Mouse (Mus musculus) gastrocnemius, adult 8-10 months (tissue): ENCODE data around the gene Stk38l. TPM values are rescaled to one million over a fixed set of nuclear protein-coding genes. Genes with fewer than 3 reads are reported as not detected.

Experiments
- DNase-seq, 2 experiments: peaks; one replicate each; pipeline ENCODE4 v3.0.0; 2022; ENCODE audit warnings: low spot score in 2 of 2
- total RNA-seq, 4 experiments: library from RNA; stranded (reverse); gene quantifications; 2 replicates each; pipeline ENCODE4 v1.2.4; 2022

Gene Stk38l
- total RNA-seq, result 10 to 100 TPM in 2 of 4 experiments, 1 to 10 TPM in 2; 8.0 to 11.2 (median 10.3) TPM

DNA sequence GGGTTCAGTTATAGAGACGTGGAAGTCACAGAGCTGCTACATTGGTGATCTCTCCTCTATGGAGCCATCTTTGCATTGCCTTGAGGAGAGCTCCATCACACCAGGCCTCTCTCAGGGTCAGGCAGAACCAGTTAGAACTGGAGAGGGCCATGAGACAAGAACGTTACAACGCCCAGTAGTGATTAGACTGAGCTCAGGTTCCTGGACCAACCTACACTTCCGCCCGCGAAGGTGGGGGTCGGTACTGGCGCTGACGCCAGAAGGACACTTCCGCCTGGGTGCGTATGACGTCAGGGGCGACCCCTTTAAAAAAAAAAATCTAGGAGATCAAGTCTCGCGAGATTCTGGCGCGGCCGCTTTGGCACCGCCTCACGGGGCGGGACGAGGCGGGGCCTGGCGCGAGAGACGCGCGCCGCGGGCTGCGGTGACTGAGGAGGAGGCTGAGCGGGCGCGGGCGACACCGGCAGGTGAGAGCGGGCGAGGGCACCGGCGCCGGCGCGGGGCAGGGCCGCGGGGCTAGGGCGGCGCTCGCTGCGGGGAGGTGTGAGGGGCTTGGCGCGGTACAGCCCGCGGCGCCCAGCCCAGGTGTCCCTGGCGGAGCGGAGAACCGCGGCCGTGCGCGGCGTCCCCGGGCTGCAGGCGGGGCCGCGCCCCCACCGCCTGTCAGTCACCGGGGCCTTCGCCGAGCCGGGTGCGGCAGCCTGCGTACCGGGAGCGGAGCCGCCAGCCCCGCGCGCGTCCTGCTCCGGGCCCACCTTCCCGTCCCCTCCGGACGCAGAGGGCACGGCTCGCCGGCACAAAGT, at the start of gene Stk38l:
Stk38l (plus strand) TSS at position 415 of the 803 bp plus-strand sequence.
- DNase-seq, result peak; percentile 84 to 89

DNA sequence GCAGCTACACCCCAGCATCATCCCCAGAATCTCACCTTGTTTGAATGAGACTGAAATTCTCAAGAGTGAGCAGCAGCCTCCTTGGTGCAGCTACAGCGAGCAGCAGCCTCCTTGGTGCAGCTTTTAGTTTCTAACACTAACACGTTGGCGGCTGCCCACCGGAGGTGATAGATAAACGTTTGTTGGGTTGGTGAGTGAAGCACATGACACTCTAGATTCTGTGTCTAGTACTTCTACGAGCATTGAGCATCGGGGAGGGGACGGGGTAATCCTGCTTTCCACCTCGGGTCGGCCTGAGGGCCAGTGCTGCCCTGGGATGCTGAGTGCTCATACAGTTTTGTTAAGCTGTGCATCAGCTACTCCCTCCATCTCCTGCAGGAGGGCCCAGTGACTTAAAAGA, 47.9 kb upstream of the Stk38l start:
- DNase-seq, result no peak

DNA sequence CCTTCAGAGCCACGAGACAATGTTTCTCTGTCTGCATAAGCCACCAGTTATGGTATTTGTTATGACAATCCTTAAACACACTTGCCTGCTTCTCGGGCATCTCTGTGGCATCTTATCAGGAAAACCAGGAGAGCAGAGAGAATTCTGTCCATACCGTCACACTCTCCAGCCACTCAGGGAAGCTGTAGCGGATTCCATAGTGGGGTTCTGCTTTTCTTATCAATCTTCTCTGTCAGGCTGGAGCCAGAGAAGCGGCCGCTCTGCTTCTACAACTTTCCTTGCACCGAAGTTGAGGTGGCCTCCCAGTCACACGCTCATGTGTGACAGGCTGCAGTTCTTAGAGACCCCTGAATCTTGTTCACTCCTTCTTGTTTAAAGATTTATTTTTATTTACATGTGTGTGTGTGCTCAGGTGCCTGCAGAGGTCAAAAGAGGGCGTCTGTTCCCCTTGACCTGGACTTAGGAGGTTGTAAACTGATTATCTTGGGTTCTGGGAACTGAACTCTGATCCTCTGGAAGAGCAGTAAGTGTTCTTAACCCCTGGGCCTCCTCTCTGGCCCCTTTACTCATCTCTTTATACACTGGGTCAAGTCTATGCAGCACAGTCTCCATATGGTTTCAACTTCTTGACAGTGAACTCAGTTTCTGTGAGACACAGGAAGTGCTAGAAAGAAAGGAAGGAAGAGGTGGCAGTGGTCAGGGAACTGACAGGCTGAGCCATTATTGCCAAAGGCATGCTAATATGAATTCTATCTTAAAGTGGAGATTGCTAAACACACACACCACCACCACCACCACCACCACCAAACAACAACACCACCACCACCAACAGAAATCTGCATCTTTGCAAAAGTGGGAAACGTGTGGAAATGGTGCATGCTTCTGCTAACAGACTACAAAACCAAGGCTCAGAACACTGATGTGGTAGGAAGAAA, 46.4 kb upstream of the Stk38l start:
- no peak for DNase-seq

DNA sequence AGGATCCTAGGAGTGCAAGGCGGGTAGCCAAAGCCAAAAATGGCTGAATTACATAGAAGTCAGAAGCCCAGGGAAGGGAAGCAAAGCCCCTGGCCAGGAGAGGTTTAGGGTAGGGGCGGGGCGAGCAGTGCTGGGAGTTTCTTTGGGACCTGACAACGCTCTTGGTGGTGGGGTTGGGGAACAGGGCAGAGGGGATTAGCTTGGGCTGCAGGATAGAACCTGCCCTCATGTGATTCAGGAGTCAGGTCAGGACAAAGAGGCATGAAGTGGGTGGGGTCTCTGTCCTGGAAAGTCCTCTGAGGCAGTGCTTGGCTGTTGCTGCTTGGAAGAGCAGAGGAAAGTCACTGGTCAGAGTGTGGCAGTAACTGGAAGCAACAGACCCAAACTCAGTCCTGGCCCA, 40.9 kb upstream of the Stk38l start:
- DNase-seq, result no peak

DNA sequence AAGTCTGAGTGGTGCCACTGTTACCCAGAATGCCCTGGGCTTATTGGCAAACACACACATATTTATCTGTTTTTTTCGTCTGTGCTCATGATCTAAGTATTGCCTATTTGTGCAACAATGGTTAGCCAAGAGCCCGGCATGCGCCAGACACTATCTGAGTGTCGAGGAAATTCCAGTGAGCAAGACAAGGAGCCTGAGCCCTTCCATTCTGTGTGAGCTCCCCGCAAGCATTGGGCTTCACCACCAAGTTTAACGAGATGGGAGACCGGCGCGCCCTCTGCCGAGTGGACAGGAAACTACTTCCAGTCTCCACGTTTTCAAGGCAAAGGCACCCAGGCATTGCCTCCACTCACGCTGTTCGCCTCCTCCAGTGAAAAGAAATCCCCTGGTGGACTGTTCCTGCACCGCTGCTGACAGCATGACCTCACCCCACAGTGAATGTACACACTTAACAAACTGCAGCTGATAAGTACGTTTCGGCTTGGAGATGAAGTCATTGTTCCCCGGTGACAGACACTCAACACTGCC, 39.0 kb upstream of the Stk38l start:
- DNase-seq, result peak; percentile 12 to 32

DNA sequence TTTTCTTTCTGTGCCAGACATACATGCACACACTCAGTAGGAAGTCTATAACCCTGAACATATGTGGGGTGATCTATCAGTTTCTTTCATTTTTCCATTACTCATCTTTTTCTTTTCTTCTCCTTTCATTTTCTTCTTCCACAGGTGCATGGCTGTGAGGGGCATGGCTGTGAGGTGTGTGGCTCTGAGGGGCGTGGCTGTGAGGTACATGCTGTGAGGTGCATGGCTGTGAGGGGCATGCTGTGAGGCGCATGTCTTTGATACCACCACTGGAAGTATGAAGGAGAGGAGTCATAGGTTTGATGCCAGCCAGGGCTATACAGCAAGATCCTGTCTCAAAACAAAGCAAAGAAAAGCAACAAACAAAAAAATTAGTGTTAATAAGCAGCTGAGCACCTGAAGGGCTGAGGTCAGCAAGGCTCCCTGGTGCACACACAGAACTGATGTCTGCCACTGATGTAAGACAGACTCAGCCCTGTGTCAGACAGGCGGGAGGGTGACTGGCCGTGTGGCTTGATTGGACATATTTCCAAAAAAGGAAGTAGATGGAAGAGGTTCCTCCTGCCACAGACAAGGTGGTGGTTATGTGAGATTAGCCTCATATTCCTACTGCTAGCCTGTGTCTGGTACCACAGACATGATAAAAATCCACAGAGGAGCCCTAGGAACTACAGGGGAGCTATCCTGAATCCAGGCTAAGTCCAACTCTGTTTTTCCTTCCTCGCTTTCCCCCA, 38.2 kb upstream of the Stk38l start:
- no peak for DNase-seq

DNA sequence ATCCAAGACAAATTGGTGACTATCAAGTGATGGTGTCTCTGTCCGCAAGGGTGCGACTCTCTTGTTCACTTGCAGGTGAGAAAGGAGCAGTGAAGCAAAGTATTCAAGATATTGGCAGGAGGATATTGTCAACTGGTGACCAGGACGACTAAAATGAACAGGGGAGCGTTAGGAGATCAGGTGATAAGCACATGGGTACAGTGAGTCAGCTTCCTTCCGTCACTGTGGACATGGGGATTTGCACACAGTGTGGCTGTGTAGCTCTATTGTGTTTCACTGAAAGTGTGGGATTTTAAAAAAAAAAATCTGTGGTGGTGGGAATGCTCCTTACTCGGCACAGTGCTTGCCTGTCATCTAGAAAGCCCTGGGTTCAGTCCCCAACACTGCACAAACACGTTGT, 36.8 kb upstream of the Stk38l start:
- DNase-seq, result no peak

DNA sequence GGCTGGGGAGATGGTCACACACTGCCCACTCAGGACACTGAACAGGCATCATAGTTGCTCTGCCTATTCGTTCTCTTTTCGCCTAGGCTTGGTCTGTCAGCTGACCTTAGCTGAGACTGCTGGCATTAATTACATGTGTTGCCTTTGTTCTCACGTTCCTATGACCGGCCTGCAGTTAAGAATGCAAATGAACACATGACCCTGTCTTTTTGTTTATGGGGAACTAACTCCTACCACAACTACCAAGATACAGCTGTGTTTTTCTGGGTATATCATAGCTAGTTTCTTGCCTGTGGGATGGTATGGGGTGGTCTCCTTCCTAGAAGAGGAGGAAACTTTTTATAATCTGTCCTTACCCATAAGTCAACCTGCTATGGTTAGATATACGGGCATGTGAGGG, 35.9 kb upstream of the Stk38l start:
- no peak for DNase-seq

DNA sequence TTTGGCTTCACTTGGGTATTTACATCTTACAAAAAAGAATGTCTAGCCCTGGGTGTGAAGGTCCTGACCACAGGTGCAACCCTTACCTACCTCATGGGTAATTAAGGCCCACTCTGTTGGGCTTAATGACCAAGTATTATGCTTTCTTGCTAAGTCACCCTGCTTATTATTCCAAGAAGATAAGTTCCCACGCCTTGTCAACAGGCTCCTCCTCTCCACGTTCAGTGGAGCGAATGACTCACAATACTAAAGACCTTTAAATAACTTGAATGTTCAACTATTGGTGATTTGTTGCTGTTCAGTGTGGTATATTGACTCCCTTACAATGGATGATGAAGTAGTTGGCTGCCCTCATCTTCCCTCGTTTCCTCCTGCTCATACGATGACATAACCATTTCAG, 27.0 kb upstream of the Stk38l start:
- no peak for DNase-seq

DNA sequence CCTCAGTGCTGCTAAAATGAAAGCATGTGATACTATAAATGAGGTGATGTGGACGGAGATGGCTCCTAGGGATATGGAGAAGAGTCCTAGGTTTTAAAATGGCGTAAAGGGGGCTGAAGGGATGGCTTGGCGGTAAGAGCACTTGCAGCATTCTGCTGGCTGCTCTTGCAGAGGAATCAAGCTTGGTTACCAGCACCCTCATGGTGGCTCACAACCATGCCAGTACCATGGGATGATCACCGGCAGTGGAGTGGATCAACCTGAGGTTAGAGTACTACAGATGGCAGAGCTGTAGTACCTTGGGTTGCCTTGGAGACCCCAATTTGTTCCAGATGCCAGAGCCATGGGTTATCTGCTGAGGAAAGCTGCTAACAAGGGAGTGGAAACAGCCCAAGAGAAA, 26.4 kb upstream of the Stk38l start:
- no peak for DNase-seq

DNA sequence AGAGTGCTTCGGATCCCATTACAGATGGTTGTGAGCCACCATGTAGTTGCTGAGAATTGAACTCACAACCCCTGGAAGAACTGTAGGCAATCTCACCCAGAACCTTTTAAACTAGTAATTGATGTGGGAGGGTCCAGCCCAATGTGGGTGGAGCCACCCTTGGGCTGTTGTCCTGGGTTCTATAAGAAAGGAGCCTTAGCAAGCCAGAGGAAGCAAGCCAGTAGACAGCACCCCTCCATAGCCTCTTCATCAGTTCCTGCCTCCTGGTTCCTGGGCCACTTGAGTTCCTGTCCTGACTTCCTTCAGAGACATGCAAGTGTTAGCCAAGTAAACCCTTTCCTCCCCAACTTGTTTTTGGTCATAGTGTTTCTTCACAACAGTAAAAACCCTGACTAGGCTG, 24.3 kb upstream of the Stk38l start:
- DNase-seq, result no peak

DNA sequence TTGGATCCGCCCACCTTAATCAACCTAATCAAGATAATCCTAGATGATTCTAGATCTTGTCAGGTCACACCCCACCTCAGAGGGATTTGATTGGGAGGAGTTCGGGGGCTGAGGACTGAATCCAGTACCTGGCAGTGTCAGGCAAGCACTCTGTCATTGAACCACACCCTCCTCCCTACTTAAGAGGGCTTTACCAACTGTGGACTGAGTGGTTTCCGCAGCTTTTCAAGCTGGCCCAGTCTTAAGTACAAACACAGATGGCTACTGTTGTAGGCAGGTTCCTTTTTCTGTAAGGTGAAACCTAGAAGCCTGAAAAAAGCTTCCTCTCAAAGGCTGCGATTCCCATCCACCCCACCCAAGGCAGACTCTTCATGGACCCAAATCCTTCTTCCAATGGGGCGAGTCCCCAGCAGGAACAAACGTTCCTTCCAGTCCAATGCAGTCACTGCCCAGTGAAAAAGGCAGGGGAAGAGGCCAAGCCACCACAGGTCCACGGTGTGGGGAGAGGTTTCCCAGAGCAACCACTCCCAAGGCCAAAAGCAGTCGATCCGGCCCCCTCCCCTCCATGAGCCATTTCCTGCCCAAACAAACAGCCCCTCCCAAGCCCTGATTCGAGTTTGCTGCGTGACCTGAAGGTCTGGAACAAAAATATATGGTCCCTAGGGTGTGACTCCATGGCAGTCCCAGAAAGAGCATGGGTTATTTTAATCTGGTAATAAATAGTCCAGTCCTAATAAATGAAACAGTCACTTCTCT, 22.5 kb upstream of the Stk38l start:
- peak in 1 of 2 experiments; percentile 30 for DNase-seq

DNA sequence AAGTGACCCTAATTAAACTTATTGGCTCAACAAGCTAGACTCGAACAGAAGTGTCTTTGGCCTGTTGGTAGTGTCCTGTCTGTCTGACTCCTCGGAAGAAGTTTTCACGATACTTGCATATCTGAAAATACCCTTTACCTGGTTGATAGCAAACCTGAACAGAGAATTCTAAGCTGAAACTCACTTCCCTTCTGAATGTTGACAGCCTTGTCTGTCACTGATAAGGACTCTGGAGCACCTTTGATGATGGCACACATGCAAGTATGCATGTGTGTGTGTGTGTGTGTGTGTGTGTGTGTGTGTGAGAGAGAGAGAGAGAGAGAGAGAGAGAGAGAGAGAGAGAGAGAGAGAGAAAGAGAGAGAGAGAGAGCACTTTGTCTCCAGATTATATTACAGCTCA, 21.4 kb upstream of the Stk38l start:
- DNase-seq, result no peak

DNA sequence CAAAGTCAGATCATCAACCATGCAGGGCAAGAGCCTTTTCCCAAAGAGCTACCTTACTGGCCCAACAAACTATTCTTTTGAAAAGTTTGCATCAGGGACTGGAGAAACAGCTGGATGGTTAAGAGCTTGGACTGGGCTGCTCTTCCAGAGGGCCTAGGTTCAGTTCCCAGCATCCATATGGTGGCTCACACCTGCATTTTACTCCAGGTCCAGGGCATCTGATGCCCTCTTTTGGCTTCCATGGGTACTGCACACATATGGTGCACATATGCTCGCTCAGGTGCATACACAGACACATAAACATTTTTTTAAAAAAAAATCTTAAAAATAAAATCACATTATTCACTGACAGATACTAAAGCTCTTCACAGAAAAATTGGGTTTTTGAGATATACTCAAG, 19.2 kb upstream of the Stk38l start:
- no peak for DNase-seq

DNA sequence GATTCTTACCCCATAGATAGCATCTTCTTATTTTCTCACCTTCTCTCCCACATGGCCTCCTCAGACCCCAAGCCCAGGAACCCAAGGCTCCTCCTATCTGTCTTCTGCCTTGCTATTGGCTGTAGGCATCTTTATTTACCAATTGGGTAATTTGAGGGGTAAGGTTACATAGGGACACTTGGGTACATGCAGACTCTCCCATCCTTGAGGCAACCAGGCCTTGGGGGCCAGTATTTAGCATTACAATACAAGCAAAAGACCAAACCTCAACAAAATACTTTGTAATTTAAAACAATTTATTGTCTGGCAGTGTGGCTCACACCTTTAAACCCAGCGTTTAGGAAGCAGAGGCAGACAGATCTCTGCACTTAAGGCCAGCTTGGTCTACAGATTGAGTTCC, 5.2 kb upstream of the Stk38l start:
- no peak for DNase-seq

DNA sequence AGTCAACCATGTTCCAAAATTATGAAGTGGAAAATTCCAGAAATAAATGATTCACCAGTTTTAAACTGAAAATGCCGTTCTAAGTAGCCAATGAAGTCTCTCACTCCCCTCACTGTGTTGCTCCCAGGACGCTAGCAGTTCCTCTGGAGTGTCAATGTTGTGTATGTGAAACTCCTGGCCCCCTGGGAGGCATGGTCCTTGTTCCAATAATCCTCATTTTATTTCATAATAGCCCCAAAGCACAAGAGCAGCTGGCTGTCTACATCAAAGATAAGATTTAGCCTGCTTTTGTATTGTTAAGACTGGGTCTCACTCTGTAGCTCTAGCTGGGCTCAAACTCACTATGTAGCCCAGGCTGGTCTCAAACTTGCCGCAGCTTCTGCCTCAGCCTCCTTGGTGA, 990 bp upstream of the Stk38l start:
- DNase-seq, result no peak

DNA sequence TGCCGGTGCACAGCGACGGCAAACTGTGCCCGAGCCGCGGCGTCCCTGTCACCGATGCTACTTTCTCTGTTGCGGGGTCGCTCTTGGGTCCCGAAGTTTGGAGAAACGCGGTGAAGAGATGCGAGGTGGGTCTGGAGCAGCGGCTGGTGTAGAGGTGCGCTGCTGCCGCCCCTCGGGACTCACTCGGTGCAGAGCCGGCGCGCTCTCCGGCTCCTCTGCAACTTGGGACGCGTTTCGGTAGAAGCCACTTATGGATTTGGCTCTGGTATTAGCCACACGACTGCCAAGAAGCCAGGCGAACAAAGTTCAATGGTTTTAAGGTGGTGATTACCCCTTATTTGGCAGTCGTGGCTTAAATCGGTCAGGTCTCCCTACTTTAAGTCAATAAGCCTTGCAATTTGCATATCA, 593 bp downstream of the Stk38l start:
- DNase-seq, result no peak

DNA sequence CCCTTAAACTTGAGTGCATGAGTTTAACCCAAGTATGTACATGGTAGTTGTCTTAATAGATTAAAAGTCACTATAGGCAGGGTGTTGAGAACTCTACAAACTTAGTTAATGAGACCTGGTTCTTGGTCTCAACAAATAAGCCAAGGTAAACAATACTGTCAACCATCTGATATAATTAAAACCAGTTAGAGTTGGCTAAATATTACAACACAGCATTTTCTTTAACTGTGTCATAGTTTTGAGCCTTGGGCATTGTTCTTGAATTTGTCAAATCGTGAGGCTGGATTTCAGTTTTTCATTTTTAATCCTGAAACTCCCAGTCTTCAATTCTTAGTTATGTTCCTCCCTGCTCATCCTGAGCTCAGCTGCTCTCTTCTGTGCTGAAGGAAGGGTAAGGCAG, 6.2 kb downstream of the Stk38l start:
- no peak for DNase-seq

DNA sequence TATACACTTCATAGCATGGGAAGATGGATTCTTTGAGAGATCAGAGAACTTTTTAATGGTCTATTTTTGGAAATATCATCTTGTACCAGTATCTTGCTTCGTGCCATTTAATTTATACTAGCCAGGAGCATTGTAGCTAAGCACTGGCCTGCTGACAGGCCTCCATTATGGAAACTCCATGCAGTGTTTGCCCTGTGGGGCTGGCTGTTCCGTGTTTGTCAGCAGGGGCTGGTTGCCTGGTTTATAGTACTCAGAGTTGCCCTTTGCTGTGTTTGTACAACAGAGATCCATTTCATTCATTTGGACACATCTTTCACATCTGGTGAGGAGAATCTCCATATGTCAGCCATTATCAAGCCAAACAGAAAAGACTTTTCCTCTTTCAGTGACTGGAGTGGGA, 6.9 kb downstream of the Stk38l start:
- no peak for DNase-seq

DNA sequence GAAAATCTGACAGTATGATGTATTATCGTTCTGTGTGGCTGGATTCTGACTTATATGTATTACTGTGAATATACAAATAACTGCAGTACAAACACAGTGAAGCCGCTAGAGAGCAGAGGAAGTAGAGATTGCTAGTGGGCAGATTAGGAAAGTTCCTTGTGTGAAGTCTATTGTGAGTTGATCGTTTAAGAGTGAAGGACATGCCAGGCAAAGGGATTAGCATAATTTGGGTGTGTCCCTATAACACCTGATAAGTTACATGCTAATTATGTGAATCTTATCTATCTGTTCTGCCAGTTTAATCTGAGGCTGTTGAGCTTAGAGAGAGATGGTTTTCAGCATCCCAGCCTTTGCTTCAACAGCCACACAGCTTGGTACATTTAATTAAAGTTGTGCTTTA, 7.4 kb downstream of the Stk38l start:
- no peak for DNase-seq

DNA sequence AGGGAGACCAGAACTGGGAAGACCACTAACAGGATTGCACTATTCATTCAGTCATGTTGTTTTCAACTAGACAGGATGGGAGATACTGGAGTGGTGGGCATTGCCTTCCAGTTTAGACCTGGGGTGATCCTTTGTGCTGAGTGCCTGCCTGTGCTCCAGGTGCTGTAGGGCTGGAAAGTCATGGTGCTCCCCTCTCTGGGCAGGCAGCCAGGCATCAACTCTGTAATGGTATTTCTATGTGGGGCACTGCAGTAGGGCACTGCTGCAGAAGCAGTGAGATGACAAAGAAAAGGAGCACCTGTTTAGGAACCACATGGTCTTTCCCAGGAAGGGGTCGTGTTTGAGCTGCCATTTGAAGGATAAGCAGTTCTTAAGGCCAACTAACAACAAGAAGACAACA, 7.9 kb downstream of the Stk38l start:
- DNase-seq, result no peak
